Mouse (Mus musculus) ES-E14 (cell line): ENCODE data around the gene Stat5a. TPM values are rescaled to one million over a fixed set of nuclear protein-coding genes. Genes with fewer than 3 reads are reported as not detected.

Source experiments
- DNase-seq: peaks from one replicate; pipeline ENCODE4 v3.0.0-alpha.2; 2013; ENCODE audit warnings: low read depth, low spot score
- H3K27ac ChIP-seq: 2 replicates; pipeline ENCODE4 v1.5.1; 2012; ENCODE audit warnings: low read depth, mild to moderate bottlenecking, low read length, moderate library complexity, mixed read lengths; ENCODE audit not compliant: poor library complexity, insufficient read depth, severe bottlenecking
- H3K36me3 ChIP-seq: 2 replicates; pipeline ENCODE4 v1.6.1; 2012; ENCODE audit warnings: mild to moderate bottlenecking, low read length, moderate library complexity, mixed read lengths; ENCODE audit not compliant: control insufficient read depth, poor library complexity, insufficient read depth, severe bottlenecking
- H3K4me1 ChIP-seq, 2 experiments: fragments of 150-350 bp in 1 of 2; sonication (generic) in 1 of 2; 2 replicates each; pipeline ENCODE4 v1.6.1; 2012; ENCODE audit warnings: low read length in 2 of 2, mild to moderate bottlenecking in 1 of 2, mixed read lengths in 1 of 2; ENCODE audit not compliant: control insufficient read depth in 2 of 2, insufficient read depth in 2 of 2, poor library complexity in 1 of 2
- H3K4me3 ChIP-seq, 2 experiments: fragments of 150-350 bp in 1 of 2; sonication (generic) in 1 of 2; 2 replicates each; pipeline ENCODE4 v1.5.1; 2012; ENCODE audit warnings: low read length in 2 of 2, low read depth in 1 of 2, mild to moderate bottlenecking in 1 of 2, mixed read lengths in 1 of 2; ENCODE audit not compliant: insufficient read depth in 1 of 2, poor library complexity in 1 of 2, severe bottlenecking in 1 of 2
- H3K9ac ChIP-seq: 2 replicates; pipeline ENCODE4 v1.6.1; 2012; ENCODE audit warnings: low read depth, mild to moderate bottlenecking, low read length, mixed read lengths; ENCODE audit not compliant: poor library complexity, insufficient read depth, severe bottlenecking
- H3K9me3 ChIP-seq: fragments of 150-350 bp; sonication (generic); 2 replicates; pipeline ENCODE4 v1.6.1; 2012; ENCODE audit warnings: low read depth, mild to moderate bottlenecking, low read length; ENCODE audit not compliant: control insufficient read depth, insufficient read depth
- CHD2 ChIP-seq: IDR thresholded peaks from 2 replicates; pipeline ENCODE4 v1.6.1; 2014; ENCODE audit warnings: mild to moderate bottlenecking, low read depth, low read length, inconsistent platforms
- HCFC1 ChIP-seq: IDR thresholded peaks from 2 replicates; pipeline ENCODE4 v1.6.1; 2012; ENCODE audit warnings: low read length, inconsistent platforms, borderline replicate concordance; ENCODE audit not compliant: insufficient read depth
- MAFK ChIP-seq: IDR thresholded peaks from 2 replicates; pipeline ENCODE4 v1.6.1; 2014; ENCODE audit warnings: mild to moderate bottlenecking, low read depth, low read length, inconsistent platforms; ENCODE audit not compliant: insufficient read depth
- ZC3H11A ChIP-seq: IDR thresholded peaks from 2 replicates; pipeline ENCODE4 v1.6.1; 2012; ENCODE audit warnings: low read depth, mild to moderate bottlenecking, inconsistent platforms, low read length, borderline replicate concordance
- ZNF384 ChIP-seq: IDR thresholded peaks from 2 replicates; pipeline ENCODE4 v1.6.1; 2012; ENCODE audit warnings: low read depth, low read length, inconsistent platforms
- in situ Hi-C, 2 experiments: fragments of 600-800 bp; cut with MboI; formaldehyde crosslinking; loops; one replicate each; pipeline ENCODE4 v1.15.1; 2025; ENCODE audit warnings: low sequenced_read_pairs in 2 of 2, inconsistent platforms in 1 of 2; ENCODE audit not compliant: unreplicated experiment in 2 of 2
- total RNA-seq: library from RNA; depleted of rRNA; stranded (reverse); fragments of 300-350 nt; gene quantifications from 2 replicates; pipeline ENCODE4 v1.2.3, GENCODE M21; 2012

Gene Stat5a
- total RNA-seq, 1 experiment: 1.7 TPM

DNA sequence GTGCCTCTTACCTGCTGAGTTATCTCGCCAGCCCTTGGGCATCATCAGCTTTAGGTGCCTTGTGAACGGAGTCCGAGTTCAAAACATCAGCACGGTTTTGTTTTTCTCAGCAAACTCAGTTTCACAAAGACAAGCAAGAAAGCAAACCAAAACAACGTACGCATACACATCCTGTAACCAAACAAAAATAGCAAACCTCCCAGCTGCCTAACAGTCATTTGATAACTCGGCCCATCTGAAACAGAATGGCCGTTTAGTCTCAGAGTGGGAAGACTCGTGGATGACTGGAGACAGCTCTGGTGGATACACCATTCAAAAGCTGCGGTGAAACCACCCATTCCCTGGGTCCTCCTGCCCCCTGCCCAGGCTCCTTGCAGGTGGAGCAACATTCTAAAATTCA is 27.8 kb upstream of the Stat5a start:
- H3K9me3 ChIP-seq: no peaks in the 10 kb centered on the region

DNA sequence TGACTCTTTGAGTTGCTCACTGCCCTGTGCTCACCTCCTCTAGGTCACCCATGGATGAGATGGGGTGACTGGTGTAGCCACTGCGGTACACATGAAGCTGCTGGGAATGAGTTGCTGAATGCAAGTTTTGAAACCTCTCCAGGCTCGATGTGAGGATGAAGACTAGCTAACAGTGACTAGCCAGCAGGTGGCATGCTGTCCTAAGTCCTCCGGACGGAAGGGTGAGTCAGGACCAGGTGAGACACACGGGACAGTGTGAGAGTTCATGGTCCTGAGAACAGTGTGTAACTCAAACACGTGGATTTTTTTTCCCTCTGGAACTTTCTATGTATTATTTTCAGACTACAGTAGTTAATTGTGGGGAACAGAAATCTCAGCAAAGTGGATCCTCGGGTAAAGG is 25.7 kb upstream of the Stat5a start:
- DNase-seq: no peak
- in situ Hi-C loops: loop anchor here in 1 of 2 experiments (10.0 kb wide), 1 partner anchor 121 kb away; no protein-coding TSS in a partner anchor
- Histone ChIP-seq H3K27ac (no peak overlapping the region), H3K36me3 (no peaks in the 10 kb centered on the region), H3K4me3 (no peak overlapping the region), H3K9me3 (no peaks in the 10 kb centered on the region), H3K4me1 (no peaks in the 10 kb centered on the region; a peak in 1 of 4 replicates), H3K9ac (no peak overlapping the region)
- no peak for TF ChIP-seq ZC3H11A
- TF ChIP-seq CHD2: no peak

More for the DNA sequence above, 27.8 kb upstream of the Stat5a start:
- H3K36me3 ChIP-seq: no peaks in the 10 kb centered on the region
- H3K9ac ChIP-seq: no peak overlapping the region
- TF ChIP-seq CHD2 (no peak), ZNF384 (no peak)
- no peaks in the 10 kb centered on the region; a peak in 1 of 4 replicates for H3K4me1 ChIP-seq
- in situ Hi-C loops: loop anchor here in 1 of 2 experiments (10.0 kb wide), 1 partner anchor 123 kb away; no protein-coding TSS in a partner anchor
- no peak for DNase-seq
- H3K4me3 ChIP-seq: no peak overlapping the region
- H3K27ac ChIP-seq: no peak overlapping the region

DNA sequence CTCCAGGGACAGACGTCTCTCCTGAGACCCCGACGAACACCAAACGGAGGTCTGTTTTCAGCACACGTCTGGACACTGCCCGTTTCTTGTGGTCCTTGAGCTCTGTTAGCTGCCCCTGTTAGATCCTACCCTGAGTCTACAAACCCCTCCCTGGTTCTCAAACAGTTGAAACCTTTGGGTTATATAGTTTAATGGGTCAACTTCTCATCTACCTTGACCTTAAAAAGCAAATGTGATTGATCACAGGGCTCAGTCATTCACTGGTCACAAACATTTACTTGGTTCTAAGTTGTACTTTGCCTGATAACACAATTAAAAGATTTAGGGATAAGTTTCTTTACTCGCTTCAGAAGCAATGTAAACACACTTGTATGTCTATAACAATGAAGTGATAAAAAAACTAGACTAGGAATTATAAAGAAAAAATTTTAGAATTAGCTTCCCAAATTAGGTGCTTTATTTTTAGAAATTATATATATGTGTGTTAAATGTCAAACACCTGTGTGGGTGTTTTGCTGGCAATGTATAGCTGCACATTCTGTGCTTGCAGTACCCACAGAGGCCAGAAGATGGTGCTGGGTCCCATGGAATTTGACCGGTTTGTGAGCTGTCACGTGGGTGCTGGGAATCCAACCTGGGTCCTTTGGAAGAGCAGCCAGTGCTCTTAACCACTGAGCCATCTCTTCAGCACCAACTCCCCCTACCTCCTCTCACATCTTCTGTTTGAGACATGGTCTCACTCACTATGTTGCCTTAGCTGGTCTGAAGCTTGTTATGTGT is 22.0 kb upstream of the Stat5a start:
- Histone ChIP-seq H3K4me1 (no peaks in the 10 kb centered on the region; a peak in 1 of 4 replicates), H3K9ac (no peak overlapping the region), H3K9me3 (no peaks in the 10 kb centered on the region), H3K4me3 (no peak overlapping the region), H3K36me3 (no peaks in the 10 kb centered on the region), H3K27ac (no peak overlapping the region)
- TF ChIP-seq ZC3H11A: peak; percentile 58; the same call in 1 of the 2 replicates
- no peak for TF ChIP-seq HCFC1
- no peak; the same call in 1 of the 2 replicates for TF ChIP-seq ZNF384
- peak; percentile 58 for DNase-seq
- in situ Hi-C loops: loop anchor here in 1 of 2 experiments (10.0 kb wide), 1 partner anchor 118 kb away; no protein-coding TSS in a partner anchor

DNA sequence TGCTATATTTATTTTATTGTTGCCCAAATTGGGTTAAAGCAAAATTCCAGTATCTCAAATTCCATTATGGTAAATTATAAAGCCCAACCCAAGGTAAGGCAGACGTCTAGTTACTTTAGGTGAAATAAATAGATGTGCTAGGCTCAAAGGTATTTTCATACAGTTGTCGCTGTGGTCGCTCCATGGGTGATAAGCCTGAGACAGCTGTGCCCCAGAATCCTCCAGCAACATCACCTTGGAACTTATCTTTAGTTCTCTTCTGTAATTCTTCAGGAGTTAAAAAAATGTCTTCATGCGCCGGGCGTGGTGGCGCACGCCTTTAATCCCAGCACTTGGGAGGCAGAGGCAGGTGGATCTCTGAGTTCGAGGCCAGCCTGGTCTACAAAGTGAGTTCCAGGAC is 20.3 kb upstream of the Stat5a start:
- Histone ChIP-seq H3K4me1 (no peaks in the 10 kb centered on the region), H3K4me3 (no peak overlapping the region), H3K27ac (no peak overlapping the region), H3K36me3 (no peaks in the 10 kb centered on the region), H3K9me3 (no peaks in the 10 kb centered on the region), H3K9ac (no peak overlapping the region)
- TF ChIP-seq ZC3H11A (no peak), HCFC1 (no peak), CHD2 (no peak), MAFK (no peak), ZNF384 (no peak)
- in situ Hi-C loops: loop anchor here in 1 of 2 experiments (10.0 kb wide), 1 partner anchor 116 kb away; no protein-coding TSS in a partner anchor
- no peak for DNase-seq

DNA sequence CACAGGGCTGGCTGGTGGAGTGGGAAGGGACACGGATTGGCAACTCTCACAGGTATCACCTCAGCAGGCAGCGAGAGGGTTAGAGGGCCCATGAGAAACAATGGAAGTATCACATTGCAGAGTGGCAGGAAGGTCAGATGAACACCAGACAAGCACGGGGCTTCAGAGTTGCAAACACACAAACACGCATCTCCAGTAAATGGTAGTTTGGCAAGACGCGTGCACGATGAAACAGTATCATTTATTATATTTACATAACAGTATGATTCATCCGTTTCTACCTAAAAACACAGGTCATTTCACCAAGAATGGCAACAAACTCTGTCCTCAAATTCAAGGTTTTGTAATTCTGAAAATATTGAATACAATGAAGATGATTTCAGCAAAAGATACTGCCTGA is 19.6 kb upstream of the Stat5a start:
- H3K4me3 ChIP-seq: no peak overlapping the region
- no peaks in the 10 kb centered on the region for H3K36me3 ChIP-seq
- DNase-seq: no peak
- no peaks in the 10 kb centered on the region for H3K4me1 ChIP-seq
- no peak overlapping the region for H3K27ac ChIP-seq
- in situ Hi-C loops: loop anchor here in 1 of 2 experiments (10.0 kb wide), 1 partner anchor 115 kb away; no protein-coding TSS in a partner anchor
- no peak for TF ChIP-seq CHD2
- no peak for TF ChIP-seq ZNF384
- no peak for TF ChIP-seq MAFK
- TF ChIP-seq ZC3H11A: no peak
- TF ChIP-seq HCFC1: no peak
- H3K9me3 ChIP-seq: no peaks in the 10 kb centered on the region
- H3K9ac ChIP-seq: no peak overlapping the region
